In the genomic region with DNA sequence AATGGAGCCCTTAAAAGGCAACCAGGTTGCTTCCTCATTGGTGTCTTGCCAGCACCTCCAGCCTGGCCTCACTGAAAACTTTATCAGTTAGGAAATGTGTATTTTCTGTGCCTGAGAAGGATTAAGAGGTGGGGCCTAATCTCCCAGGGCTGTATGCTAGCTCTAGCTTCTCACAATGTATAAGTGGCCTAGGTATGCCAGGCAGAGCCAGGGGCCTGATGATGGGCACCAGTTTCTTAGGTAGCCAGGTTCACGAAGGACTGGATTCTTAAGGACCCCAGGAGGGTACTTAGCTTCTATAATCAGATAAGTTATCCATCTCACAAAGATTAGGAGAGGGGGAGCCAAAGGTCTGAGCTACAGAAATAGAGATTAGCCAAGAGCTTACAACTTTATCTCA, we compare ENCODE assay signal across 18 mouse cellular contexts.
"Had no signal": no experiment of that assay in that cellular context is flagged by ENCODE, and none has a peak within 500 bp of the region (broad histone marks: within the 10 kb centered on the region; RNA-seq: fewer than 3 reads in every experiment).

No protein-coding gene starts in this region.

- H3K4me2 ChIP-seq: limb, embryonic 13.5 days; liver, embryonic 12.5 days; liver, embryonic 15.5 days; midbrain, embryonic 12.5 days; midbrain, embryonic 15.5 days; neural tube, embryonic 13.5 days had no signal

- DNase-seq: kidney, adult 18-20 months; kidney, adult 9 months; kidney, postnatal 14 days; kidney, postnatal 4 days; left cerebral cortex, postnatal 4 days; liver; retina, postnatal 1 day; thymus, adult 18-20 months; thymus, postnatal 36 days had no signal

- H3K27me3 ChIP-seq: limb, embryonic 13.5 days; liver, embryonic 12.5 days; liver, embryonic 15.5 days; midbrain, embryonic 12.5 days; midbrain, embryonic 15.5 days; neural tube, embryonic 13.5 days had no signal

- H3K9me3 ChIP-seq: limb, embryonic 13.5 days; liver, embryonic 12.5 days; liver, embryonic 15.5 days; midbrain, embryonic 12.5 days; midbrain, embryonic 15.5 days; neural tube, embryonic 13.5 days had no signal

- ATAC-seq: inflammation-experienced regulatory T-cells, adult 6 months; intestine, embryonic 16.5 days; liver, embryonic 12.5 days; midbrain, embryonic 15.5 days had no signal

- H3K36me3 ChIP-seq: limb, embryonic 13.5 days; liver, embryonic 12.5 days; liver, embryonic 15.5 days had no signal

- H3K4me3 ChIP-seq: limb, embryonic 13.5 days; liver, embryonic 12.5 days; liver, embryonic 15.5 days; midbrain, embryonic 12.5 days; midbrain, embryonic 15.5 days; neural tube, embryonic 13.5 days had no signal

- H3K9ac ChIP-seq: limb, embryonic 13.5 days; liver, embryonic 12.5 days; liver, embryonic 15.5 days; midbrain, embryonic 12.5 days; midbrain, embryonic 15.5 days; neural tube, embryonic 13.5 days had no signal

- H3K4me1 ChIP-seq: midbrain, embryonic 12.5 days; midbrain, embryonic 15.5 days; neural tube, embryonic 13.5 days had no signal

- H3K27ac ChIP-seq: limb, embryonic 13.5 days; liver, embryonic 12.5 days; liver, embryonic 15.5 days; macrophage; midbrain, embryonic 12.5 days; midbrain, embryonic 15.5 days; neural tube, embryonic 13.5 days had no signal
